20 mouse cellular contexts compared by ENCODE assay signal in the genomic region with DNA sequence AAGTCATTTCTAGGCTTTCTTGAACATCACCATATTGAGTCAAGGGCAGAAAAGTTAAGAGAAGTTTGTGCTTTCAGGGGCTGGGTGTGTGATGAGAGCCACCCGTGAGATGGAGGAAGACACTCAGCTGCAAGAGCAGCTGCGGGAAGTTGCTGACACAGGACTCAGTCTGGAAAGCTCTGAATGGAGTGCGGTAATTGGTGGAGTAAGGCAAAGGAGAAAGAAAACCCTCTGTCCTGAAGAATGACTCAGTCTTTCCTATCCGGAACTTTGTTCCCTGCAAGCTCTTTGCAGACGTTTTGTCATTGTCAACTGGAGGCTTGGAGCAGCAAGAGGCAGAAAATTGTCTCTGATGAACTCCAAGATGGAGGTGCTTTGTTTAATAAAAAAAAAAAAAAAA.
DNase-seq lines count a peak whose midpoint lies in the region; ATAC-seq and TF ChIP-seq lines count a peak whose summit lies in the region.
"Had no signal": no experiment of that assay in that cellular context is flagged by ENCODE, and none has a peak within 500 bp of the region (broad histone marks: within the 10 kb centered on the region; RNA-seq: fewer than 3 reads in every experiment).

No protein-coding gene starts in this region.

- no peaks in the 10 kb centered on the region for H3K27me3 ChIP-seq in forebrain, embryonic 14.5 days (replicated peaks; ENCODE audit: control insufficient read depth, insufficient read depth, low read length)
- no peaks in the 10 kb centered on the region for H3K27me3 ChIP-seq in forebrain, embryonic 10.5 days (ENCODE audit: poor library complexity, severe bottlenecking)
- no peaks in the 10 kb centered on the region for H3K27me3 ChIP-seq in lung, embryonic 14.5 days (ENCODE audit: insufficient read depth, low read length)
- H3K27me3 ChIP-seq: embryonic facial prominence, embryonic 15.5 days; heart, embryonic 15.5 days; intestine, embryonic 15.5 days had no signal

- no peak for ATAC-seq in forebrain, embryonic 14.5 days
- ATAC-seq in lung, embryonic 14.5 days (ENCODE audit: insufficient read depth), result no peak
- ATAC-seq: intestine, embryonic 15.5 days had no signal

- intact Hi-C loops in left cerebral cortex, postnatal 14 days (cut with DNase I), result no loop called here

- no peak for TF ChIP-seq CTCF in lung, embryonic 14.5 days (IDR thresholded peaks at IDR 0.05; ENCODE audit: low read depth)

- no peak overlapping the region for H3K27ac ChIP-seq in forebrain, embryonic 14.5 days (ENCODE audit: low read depth, low read length)
- H3K27ac ChIP-seq in forebrain, embryonic 10.5 days, result no peak overlapping the region
- no peak overlapping the region for H3K27ac ChIP-seq in lung, embryonic 14.5 days (ENCODE audit: low read depth)
- H3K27ac ChIP-seq: embryonic facial prominence, embryonic 15.5 days; heart, embryonic 10.5 days; heart, embryonic 15.5 days; hindbrain, embryonic 10.5 days; hindbrain, embryonic 14.5 days; intestine, embryonic 15.5 days had no signal

- H3K4me2 ChIP-seq in forebrain, embryonic 14.5 days (ENCODE audit: low read length), result no peak overlapping the region
- no peak overlapping the region for H3K4me2 ChIP-seq in lung, embryonic 14.5 days
- H3K4me2 ChIP-seq: embryonic facial prominence, embryonic 15.5 days; heart, embryonic 15.5 days; hindbrain, embryonic 14.5 days; intestine, embryonic 15.5 days had no signal

- H3K36me3 ChIP-seq in forebrain, embryonic 14.5 days (ENCODE audit: control insufficient read depth, insufficient read depth, low read length), result no peaks in the 10 kb centered on the region
- H3K36me3 ChIP-seq in forebrain, embryonic 10.5 days (replicated peaks), result no peaks in the 10 kb centered on the region
- no peaks in the 10 kb centered on the region for H3K36me3 ChIP-seq in lung, embryonic 14.5 days (ENCODE audit: insufficient read depth)
- H3K36me3 ChIP-seq: embryonic facial prominence, embryonic 15.5 days; heart, embryonic 10.5 days; heart, embryonic 15.5 days; hindbrain, embryonic 10.5 days; intestine, embryonic 15.5 days had no signal

- H3K9me3 ChIP-seq in forebrain, embryonic 14.5 days (replicated peaks; ENCODE audit: control insufficient read depth, low read length), result no peaks in the 10 kb centered on the region
- no peaks in the 10 kb centered on the region for H3K9me3 ChIP-seq in forebrain, embryonic 10.5 days
- H3K9me3 ChIP-seq in lung, embryonic 14.5 days (ENCODE audit: low read depth, low read length), result no peaks in the 10 kb centered on the region
- H3K9me3 ChIP-seq: embryonic facial prominence, embryonic 15.5 days; heart, embryonic 10.5 days; heart, embryonic 15.5 days; hindbrain, embryonic 10.5 days; intestine, embryonic 15.5 days had no signal

- 53% methylated on average over 5 of the region's 5 CpGs for WGBS in forebrain, embryonic 14.5 days
- WGBS in forebrain, embryonic 10.5 days, result 63% methylated on average over 5 of the region's 5 CpGs
- 62% methylated on average over 5 of the region's 5 CpGs for WGBS in lung, embryonic 14.5 days

- H3K4me1 ChIP-seq in forebrain, embryonic 14.5 days (ENCODE audit: control insufficient read depth, insufficient read depth, low read length), result no peaks in the 10 kb centered on the region
- H3K4me1 ChIP-seq in forebrain, embryonic 10.5 days, result no peaks in the 10 kb centered on the region
- H3K4me1 ChIP-seq in lung, embryonic 14.5 days (ENCODE audit: insufficient read depth), result no peaks in the 10 kb centered on the region
- H3K4me1 ChIP-seq: embryonic facial prominence, embryonic 15.5 days; heart, embryonic 10.5 days; heart, embryonic 15.5 days; hindbrain, embryonic 10.5 days; intestine, embryonic 15.5 days had no signal

- no peak overlapping the region for H3K9ac ChIP-seq in forebrain, embryonic 14.5 days (ENCODE audit: low read length)
- H3K9ac ChIP-seq in lung, embryonic 14.5 days, result no peak overlapping the region
- H3K9ac ChIP-seq: embryonic facial prominence, embryonic 15.5 days; heart, embryonic 15.5 days; hindbrain, embryonic 14.5 days; intestine, embryonic 15.5 days had no signal

- DNase-seq in forebrain, embryonic 14.5 days (ENCODE audit: low spot score), result peak; percentile 5
- no peak for DNase-seq in forebrain, embryonic 10.5 days (ENCODE audit: extremely low spot score, low spot score)
- DNase-seq in lung, embryonic 14.5 days, result peak; percentile 0
- DNase-seq in lung, postnatal 36 days, result no peak
- peak; percentile 16 for DNase-seq in A20 (ENCODE audit: low read depth, low spot score)
- no peak for DNase-seq in natural killer cell, adult 2 months (ENCODE audit: low spot score in 2 of 2)
- DNase-seq in left cerebral cortex, postnatal 14 days (ENCODE audit: low spot score in 2 of 2), result no peak
- DNase-seq: adrenal gland, postnatal 10 days; cerebellum, adult 18-20 months; cerebellum, adult 9-11 months; cerebellum, postnatal 36 days; gastrocnemius, postnatal 10 days; heart, adult 18-20 months had no signal

- H3K4me3 ChIP-seq in forebrain, embryonic 14.5 days (ENCODE audit: low read depth, low read length), result no peak overlapping the region
- H3K4me3 ChIP-seq in forebrain, embryonic 10.5 days, result no peak overlapping the region
- H3K4me3 ChIP-seq in lung, embryonic 14.5 days (ENCODE audit: low read depth, low read length), result no peak overlapping the region
- H3K4me3 ChIP-seq: embryonic facial prominence, embryonic 15.5 days; erythroblast, embryonic 14.5 days; heart, embryonic 10.5 days; heart, embryonic 15.5 days; hindbrain, embryonic 10.5 days; intestine, embryonic 15.5 days had no signal

Comparison
In these comparisons a context has a peak if more than half of its experiments do, and no peak if none do; other contexts are left out.
1. DNase-seq: peak in forebrain, embryonic 14.5 days (single experiment), lung, embryonic 14.5 days (single experiment) and A20 (single experiment); none in forebrain, embryonic 10.5 days (single experiment), lung, postnatal 36 days (single experiment), natural killer cell, adult 2 months (0 of 2) and left cerebral cortex, postnatal 14 days (0 of 2).